Mouse (Mus musculus) testis, adult 2 months (tissue): ENCODE measurements around the gene Uxt.

Source experiments
- CTCF ChIP-seq: fragments of 200-500 bp; IDR thresholded peaks from 2 replicates; pipeline ENCODE4 v1.5.1; 2012; ENCODE audit warnings: low read depth, mild to moderate bottlenecking, inconsistent platforms, low read length, moderate library complexity; ENCODE audit not compliant: control insufficient read depth, insufficient read depth, insufficient replicate concordance
- POLR2A ChIP-seq: fragments of 200-500 bp; IDR thresholded peaks from 2 replicates; pipeline ENCODE4 v1.6.1; 2012; ENCODE audit warnings: low read depth, mild to moderate bottlenecking, inconsistent platforms, low read length, moderate library complexity; ENCODE audit not compliant: control insufficient read depth

- TF ChIP-seq CTCF (no peak), POLR2A (no peak)
Observed at GRCm38 (mm10) chrX:20931364-20931763, 30.5 kb downstream of the Uxt start, which contains the start of gene Cfp.
